Mouse (Mus musculus) CH12.LX (cell line): ENCODE data around the gene Aspg. TPM values are rescaled to one million over a fixed set of nuclear protein-coding genes. Genes with fewer than 3 reads are reported as not detected.

Experiments
- DNase-seq: peaks from one replicate; pipeline ENCODE4 v3.0.0-alpha.2; 2013; ENCODE audit errors: extremely low read depth
- H3K27ac ChIP-seq: 2 replicates; pipeline ENCODE4 v1.5.1; 2012; ENCODE audit warnings: low read depth, mild to moderate bottlenecking, control low read depth, moderate library complexity; ENCODE audit not compliant: insufficient read depth
- H3K27me3 ChIP-seq: replicated peaks from 2 replicates; pipeline ENCODE3; 2012; ENCODE audit warnings: inconsistent platforms
- H3K36me3 ChIP-seq, 2 experiments: replicated peaks in 1 of 2; 2 replicates each; pipeline versions ENCODE3 to v1.6.1; 2012; ENCODE audit warnings: inconsistent platforms in 1 of 2, low read length in 1 of 2, mild to moderate bottlenecking in 1 of 2, mixed read lengths in 1 of 2, moderate library complexity in 1 of 2; ENCODE audit not compliant: control insufficient read depth in 1 of 2, insufficient read depth in 1 of 2
- H3K4me1 ChIP-seq, 2 experiments: 2 replicates each; pipeline ENCODE4 v1.6.1; 2012; ENCODE audit warnings: inconsistent platforms in 1 of 2, moderate library complexity in 1 of 2; ENCODE audit not compliant: insufficient read depth in 2 of 2, control insufficient read depth in 1 of 2
- H3K4me2 ChIP-seq: 2 replicates; pipeline ENCODE4 v1.6.1; 2012; ENCODE audit warnings: low read depth, mild to moderate bottlenecking, control low read depth; ENCODE audit not compliant: poor library complexity, insufficient read depth, severe bottlenecking
- H3K4me3 ChIP-seq, 3 experiments: fragments of 150-350 bp in 1 of 3; sonication (generic) in 1 of 3; replicated peaks in 1 of 3; 2 replicates each; pipeline versions ENCODE3 to v1.5.1; 2011 to 2012; ENCODE audit warnings: low read depth in 2 of 3, low read length in 2 of 3, mild to moderate bottlenecking in 2 of 3, moderate library complexity in 2 of 3, control low read depth in 1 of 3, improper control_type of control experiment in 1 of 3, inconsistent platforms in 1 of 3, mixed read lengths in 1 of 3; ENCODE audit not compliant: poor library complexity in 1 of 3
- H3K79me2 ChIP-seq: replicated peaks from 2 replicates; pipeline ENCODE4 v1.6.1; 2012; ENCODE audit warnings: mild to moderate bottlenecking, moderate library complexity; ENCODE audit not compliant: control insufficient read depth, poor library complexity, insufficient read depth, severe bottlenecking; ENCODE audit errors: extremely low read depth
- H3K9ac ChIP-seq: 2 replicates; pipeline ENCODE4 v1.6.1; 2012; ENCODE audit warnings: low read depth, mild to moderate bottlenecking, control low read depth, moderate library complexity; ENCODE audit not compliant: insufficient read depth
- H3K9me3 ChIP-seq: replicated peaks from 2 replicates; pipeline ENCODE3; 2012; ENCODE audit warnings: low read length, inconsistent platforms, mixed read lengths
- CTCF ChIP-seq, 2 experiments: IDR thresholded peaks in 1 of 2; conservative IDR thresholded peaks in 1 of 2; 2 replicates each; pipeline ENCODE4 v1.5.1; 2011 to 2012; ENCODE audit warnings: low read depth in 2 of 2, low read length in 2 of 2, improper control_type of control experiment in 1 of 2, inconsistent platforms in 1 of 2, mild to moderate bottlenecking in 1 of 2, moderate library complexity in 1 of 2
- E2F4 ChIP-seq: IDR thresholded peaks from 2 replicates; pipeline ENCODE4 v1.6.1; 2011; ENCODE audit warnings: low read depth, low read length, improper control_type of control experiment; ENCODE audit not compliant: insufficient replicate concordance
- EP300 ChIP-seq: IDR thresholded peaks from 2 replicates; pipeline ENCODE4 v1.6.1; 2011; ENCODE audit warnings: low read length, improper control_type of control experiment
- HCFC1 ChIP-seq: IDR thresholded peaks from 2 replicates; pipeline ENCODE4 v1.6.1; 2012; ENCODE audit warnings: low read depth, mild to moderate bottlenecking, inconsistent platforms, low read length, improper control_type of control experiment
- JUN ChIP-seq: IDR thresholded peaks from 2 replicates; pipeline ENCODE4 v1.6.1; 2011; ENCODE audit warnings: low read depth, mild to moderate bottlenecking, low read length, improper control_type of control experiment, moderate library complexity; ENCODE audit not compliant: insufficient read depth
- JUND ChIP-seq: conservative IDR thresholded peaks from 2 replicates; pipeline ENCODE4 v1.6.1; 2011; ENCODE audit warnings: low read depth, low read length, improper control_type of control experiment
- MAFK ChIP-seq: IDR thresholded peaks from 2 replicates; pipeline ENCODE4 v1.6.1; 2011; ENCODE audit warnings: low read length, improper control_type of control experiment; ENCODE audit not compliant: insufficient replicate concordance
- MAZ ChIP-seq: IDR thresholded peaks from 2 replicates; pipeline ENCODE4 v1.6.1; 2012; ENCODE audit warnings: low read depth, mild to moderate bottlenecking, inconsistent platforms, low read length, improper control_type of control experiment, moderate library complexity
- MXI1 ChIP-seq: IDR thresholded peaks from 2 replicates; pipeline ENCODE4 v1.6.1; 2011; ENCODE audit warnings: mild to moderate bottlenecking, low read depth, low read length, improper control_type of control experiment
- NELFE ChIP-seq: IDR thresholded peaks from 2 replicates; pipeline ENCODE4 v1.6.1; 2011; ENCODE audit warnings: low read depth, low read length, improper control_type of control experiment
- POLR2AphosphoS2 ChIP-seq: IDR thresholded peaks from 2 replicates; pipeline ENCODE4 v1.6.1; 2011; ENCODE audit warnings: low read depth, low read length, improper control_type of control experiment
- RCOR1 ChIP-seq: conservative IDR thresholded peaks from 2 replicates; pipeline ENCODE4 v1.6.1; 2012; ENCODE audit warnings: low read depth, mild to moderate bottlenecking, inconsistent platforms, low read length, improper control_type of control experiment
- SIN3A ChIP-seq: IDR thresholded peaks from 2 replicates; pipeline ENCODE4 v1.6.1; 2012; ENCODE audit warnings: low read length, improper control_type of control experiment, inconsistent platforms
- UBTF ChIP-seq: IDR thresholded peaks from 2 replicates; pipeline ENCODE4 v1.6.1; 2012; ENCODE audit warnings: low read depth, mild to moderate bottlenecking, inconsistent platforms, low read length, improper control_type of control experiment, moderate library complexity
- USF1 ChIP-seq: IDR thresholded peaks from 2 replicates; pipeline ENCODE4 v1.6.1; 2014; ENCODE audit warnings: low read depth, mild to moderate bottlenecking, inconsistent platforms, low read length, improper control_type of control experiment
- ZC3H11A ChIP-seq: IDR thresholded peaks from 2 replicates; pipeline ENCODE4 v1.6.1; 2012; ENCODE audit warnings: low read depth, mild to moderate bottlenecking, inconsistent platforms, low read length, improper control_type of control experiment
- ZMIZ1 ChIP-seq: IDR thresholded peaks from 2 replicates; pipeline ENCODE4 v1.6.1; 2012; ENCODE audit warnings: low read depth, mild to moderate bottlenecking, inconsistent platforms, low read length, improper control_type of control experiment
- dilution Hi-C: fragments of 300-500 bp; cut with MboI; formaldehyde crosslinking; loops from 2 replicates; pipeline ENCODE4 v1.14.3; 2020; ENCODE audit warnings: low sequenced_read_pairs; ENCODE audit not compliant: extremely low pct_unique_long_range_greater_than_20kb, extremely low pct_ligation_motif_present
- in situ Hi-C: fragments of 300-500 bp; cut with MboI; formaldehyde crosslinking; loops from 3 replicates; pipeline ENCODE4 v1.14.3; 2019; ENCODE audit warnings: low sequenced_read_pairs, low pct_ligation_motif_present, low pct_unique_long_range_greater_than_20kb, mixed read lengths
- polyA plus RNA-seq: library from polyadenylated mRNA; unstranded; fragments of >175 nt; gene quantifications from 2 replicates; pipeline ENCODE4 v1.2.1, GENCODE M21; 2012; ENCODE audit warnings: low read depth; ENCODE audit not compliant: insufficient read length
- total RNA-seq, 2 experiments: library from RNA; depleted of rRNA; stranded (reverse); fragments of 300-350 nt in 1 of 2; fragments of >200 nt in 1 of 2; gene quantifications; 2 replicates each; pipeline ENCODE4 v1.2.3; 2012 to 2014

The Aspg gene
- total and polyA plus RNA-seq, 3 experiments: not detected

DNA sequence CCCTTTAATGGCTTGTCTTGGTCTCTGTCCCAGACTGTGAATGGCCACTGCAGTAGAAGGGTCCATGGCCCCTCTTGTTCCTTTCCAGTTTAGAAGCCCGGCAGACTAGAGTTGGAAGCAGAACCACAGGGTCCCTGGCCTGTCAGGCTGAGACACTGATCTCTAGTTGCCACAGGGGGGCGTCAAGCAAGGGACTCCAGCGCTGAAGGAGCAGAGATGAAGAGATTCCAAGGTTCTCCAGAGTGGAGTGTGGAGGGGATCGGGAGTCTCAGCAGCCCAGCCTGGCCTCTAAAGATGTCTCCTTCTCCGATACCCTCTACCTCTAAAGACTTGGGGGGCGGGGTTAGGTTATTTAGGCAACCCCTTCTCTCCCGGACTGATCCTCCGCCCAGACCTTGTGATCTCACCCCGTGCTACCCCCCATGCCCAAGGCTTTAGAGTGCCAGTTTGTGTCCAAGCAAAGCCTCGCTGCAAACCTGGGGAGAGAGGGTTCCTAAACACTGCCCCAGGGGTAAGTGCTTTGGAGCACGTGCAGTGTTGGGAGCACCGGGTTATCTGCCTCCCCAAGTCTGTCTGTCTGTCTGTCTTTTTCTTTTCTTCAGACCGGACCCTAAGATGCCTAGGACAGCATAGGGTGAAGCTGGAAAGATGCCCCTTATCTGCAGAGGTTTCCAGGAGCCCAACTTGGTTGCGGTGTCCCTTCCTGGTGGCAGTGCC is 36.8 kb downstream of the Aspg start:
- Histone ChIP-seq H3K4me3 (no peak overlapping the region), H3K27me3 (peaks cover 14% of the 10 kb centered on the region), H3K4me2 (no peak overlapping the region), H3K79me2 (no peaks in the 10 kb centered on the region), H3K36me3 (no peaks in the 10 kb centered on the region), H3K4me1 (no peaks in the 10 kb centered on the region), H3K9me3 (peaks cover 28% of the 10 kb centered on the region), H3K9ac (no peak overlapping the region), H3K27ac (no peak overlapping the region)
- in situ Hi-C loops (loop anchor here (10.0 kb wide), 2 partner anchors 332 to 392 kb away; no protein-coding TSS in a partner anchor), dilution Hi-C loops (no loop called here)
- TF ChIP-seq CTCF (conservative IDR thresholded peaks at IDR 0.05 in 1 of 2, IDR thresholded peaks at IDR 0.05 in 1 of 2; ENCODE audit: low read depth in 2 of 2, low read length in 2 of 2): no peak
- no peak for TF ChIP-seq EP300
- TF ChIP-seq UBTF: no peak
- TF ChIP-seq HCFC1: no peak
- TF ChIP-seq NELFE: no peak
- TF ChIP-seq RCOR1: no peak
- TF ChIP-seq ZC3H11A: no peak
- TF ChIP-seq JUND: no peak
- no peak for TF ChIP-seq MAFK
- TF ChIP-seq MAZ: no peak
- TF ChIP-seq JUN: no peak
- TF ChIP-seq POLR2AphosphoS2: no peak
- no peak for TF ChIP-seq USF1
- TF ChIP-seq E2F4: no peak
- TF ChIP-seq SIN3A: no peak
- no peak for TF ChIP-seq MXI1
- DNase-seq: no peak

- no peak overlapping the region for H3K9ac ChIP-seq
- H3K79me2 ChIP-seq: no peaks in the 10 kb centered on the region
- dilution Hi-C loops (no loop called here), in situ Hi-C loops (loop anchor here (10.0 kb wide), 2 partner anchors 331 to 391 kb away; no protein-coding TSS in a partner anchor)
- DNase-seq: no peak
- no peak overlapping the region for H3K27ac ChIP-seq
- no peaks in the 10 kb centered on the region for H3K4me1 ChIP-seq
- no peaks in the 10 kb centered on the region for H3K36me3 ChIP-seq
- no peak overlapping the region for H3K4me2 ChIP-seq
- peaks cover 28% of the 10 kb centered on the region for H3K9me3 ChIP-seq
- TF ChIP-seq MAFK: no peak
- no peak for TF ChIP-seq JUND
- no peak for TF ChIP-seq NELFE
- TF ChIP-seq ZMIZ1: no peak
- H3K27me3 ChIP-seq: peaks cover 19% of the 10 kb centered on the region
- H3K4me3 ChIP-seq: no peak overlapping the region
These were observed 37.3 kb downstream of the Aspg start for GRCm38 (mm10) chr12:112143833-112144201.
